Mouse (Mus musculus) skeletal muscle tissue, adult 2 months (tissue): ENCODE results near the gene Apbb1.
A peak's percentile ranks its signal among the peaks of the same experiment; 100 is the strongest.

ENCODE experiments used
- DNase-seq: peaks from one replicate; pipeline ENCODE4 v3.0.0-alpha.2; 2012; ENCODE audit warnings: low read depth, low spot score

Gene Apbb1

DNA sequence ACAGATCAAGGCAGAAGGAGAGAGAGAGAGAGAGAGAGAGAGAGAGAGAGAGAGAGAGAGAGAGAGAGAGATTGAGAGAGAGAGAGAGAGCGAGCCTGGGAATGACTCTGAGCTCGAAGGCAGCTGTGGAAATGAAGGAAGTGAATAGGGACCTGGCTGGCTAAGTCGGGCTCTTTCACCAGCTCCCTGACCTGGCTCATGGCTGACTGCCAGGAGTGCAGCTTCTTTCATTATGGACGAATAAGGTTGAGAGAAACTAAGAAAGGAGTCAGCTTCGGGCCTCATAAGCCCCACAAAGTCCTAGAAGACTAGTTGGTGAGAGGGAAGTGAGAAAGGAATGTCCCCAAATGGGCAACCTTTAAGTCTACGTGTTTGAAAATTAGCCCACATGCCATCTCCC lies 61.3 kb downstream of the Apbb1 start:
- DNase-seq, result no peak

DNA sequence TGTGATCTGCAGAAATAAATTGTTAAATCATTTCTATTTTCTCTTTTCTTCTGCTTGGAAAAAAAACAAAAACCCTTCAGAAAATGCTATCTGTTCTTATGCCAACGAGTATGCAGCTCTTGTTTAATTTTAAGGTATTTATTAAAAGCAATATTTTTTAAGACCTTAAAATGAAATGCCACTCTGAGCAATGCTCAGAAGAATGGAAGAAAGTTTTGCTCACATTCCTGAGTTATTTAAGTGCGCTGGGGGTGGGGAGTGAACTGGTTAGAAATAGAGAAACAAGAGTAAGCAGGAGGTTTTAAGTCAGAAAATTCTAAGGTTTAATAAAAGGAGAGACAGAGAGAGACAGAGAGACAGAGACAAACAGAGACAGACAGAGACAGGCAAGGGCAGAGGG lies 61.7 kb downstream of the Apbb1 start:
- no peak for DNase-seq

DNA sequence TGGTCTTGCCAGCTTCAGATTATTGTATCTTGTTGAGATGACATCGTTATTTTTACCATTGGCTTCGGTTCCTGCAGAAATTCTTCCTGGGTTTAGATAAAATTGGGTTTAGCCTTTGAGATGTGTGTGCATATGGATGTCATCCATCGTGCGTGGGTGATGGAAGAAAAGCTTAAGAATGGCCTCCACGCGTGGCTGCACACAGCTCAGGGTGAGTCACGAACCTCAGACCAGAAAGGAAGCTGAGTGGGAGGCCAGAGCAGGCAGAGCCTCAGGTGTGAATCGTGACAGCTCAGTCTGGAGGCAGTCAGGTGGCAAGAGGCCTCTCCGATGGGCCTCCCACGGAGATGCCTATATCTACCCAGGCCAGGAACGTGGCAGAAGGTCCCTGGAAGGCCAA lies 62.1 kb downstream of the Apbb1 start:
- no peak for DNase-seq

DNA sequence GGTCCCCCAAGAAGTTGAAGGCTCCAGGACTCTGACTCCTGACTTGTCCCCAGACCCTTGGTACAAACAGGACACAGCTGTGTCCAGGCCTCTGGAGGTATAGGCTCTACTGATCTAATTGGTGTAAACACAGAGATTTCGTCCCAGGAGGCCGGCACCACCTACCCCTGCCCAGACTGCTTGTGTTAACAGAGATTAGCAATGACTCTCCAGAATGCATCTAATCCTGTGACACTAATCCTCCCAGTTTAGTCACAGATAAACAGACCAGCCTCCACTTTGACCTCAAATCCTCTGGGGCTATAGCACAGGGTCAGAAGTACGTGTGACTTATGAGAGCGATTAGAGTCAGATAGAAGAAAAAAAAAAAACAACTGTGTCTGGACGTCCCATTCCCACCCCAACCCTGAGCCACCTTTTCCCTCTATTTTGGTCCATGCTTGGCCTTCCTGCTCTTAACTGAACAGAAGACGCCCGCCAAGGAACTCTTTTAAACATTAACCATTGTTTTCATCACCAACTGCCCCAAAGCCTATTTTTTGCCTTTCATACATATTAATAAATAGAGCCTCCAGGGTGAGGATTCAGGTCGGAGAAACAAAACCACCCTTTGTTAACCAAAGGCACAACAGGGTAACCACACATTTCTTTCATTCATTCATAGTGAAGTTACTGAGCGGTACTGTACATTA lies 64.6 kb downstream of the Apbb1 start:
- DNase-seq, result no peak

DNA sequence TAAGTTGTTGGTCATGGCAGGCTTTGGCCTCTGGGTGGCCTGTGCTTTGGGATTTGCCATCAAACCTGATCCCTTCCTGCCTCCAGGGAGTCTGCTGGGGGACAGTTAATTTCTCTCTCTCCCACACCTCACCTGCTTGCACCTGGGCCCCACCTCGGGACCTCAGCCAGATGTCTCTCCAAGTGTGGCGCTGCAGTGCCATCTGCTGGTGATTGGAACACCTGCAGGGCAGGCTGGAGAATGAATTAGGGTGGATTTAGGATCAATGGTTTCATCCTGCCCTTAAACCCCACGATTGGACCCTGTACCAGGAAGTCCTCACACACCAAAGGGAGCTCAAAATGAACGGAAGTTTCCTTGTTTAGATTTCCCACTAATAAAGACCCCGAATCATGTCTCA lies 66.3 kb downstream of the Apbb1 start:
- DNase-seq, result peak; percentile 13

DNA sequence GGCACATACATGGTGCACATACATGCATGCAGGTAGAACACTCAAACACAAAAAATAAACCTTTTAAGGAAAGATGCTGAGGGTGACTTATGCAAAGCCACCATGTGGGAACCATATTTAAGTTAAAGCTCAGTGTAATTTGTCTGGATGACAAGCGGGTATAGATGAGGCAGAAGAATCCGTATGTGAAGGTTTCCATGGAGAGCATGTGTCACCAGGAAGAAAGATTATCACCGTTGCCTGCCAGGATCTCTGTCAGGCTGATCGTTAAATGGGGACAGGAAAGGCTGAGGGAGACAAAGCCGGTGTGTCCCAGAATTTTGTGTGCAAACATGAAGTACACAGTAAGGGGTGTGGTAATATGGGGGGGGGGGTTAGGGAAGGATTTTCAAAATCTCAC lies 66.9 kb downstream of the Apbb1 start:
- DNase-seq, result no peak

DNA sequence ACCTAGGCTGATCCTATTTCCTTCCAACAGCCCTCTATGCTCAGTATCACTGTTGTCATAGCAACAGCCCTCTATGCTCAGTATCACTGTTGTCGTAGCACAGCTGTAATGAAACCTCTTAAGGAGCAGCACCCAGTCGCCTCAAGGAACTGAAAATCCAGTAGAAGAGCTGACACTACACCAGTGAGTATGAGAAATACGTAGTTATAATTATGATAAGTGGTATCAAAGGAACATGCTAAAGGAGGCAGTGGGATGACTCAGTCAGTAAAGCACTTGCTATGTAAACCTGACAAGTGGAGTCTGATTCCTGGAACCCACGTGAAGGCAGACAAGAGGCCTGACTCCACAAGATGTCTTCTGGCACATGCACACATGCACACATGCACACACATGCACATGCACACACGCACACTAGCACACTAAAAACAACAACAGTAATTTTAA lies 67.6 kb downstream of the Apbb1 start:
- DNase-seq, result no peak

DNA sequence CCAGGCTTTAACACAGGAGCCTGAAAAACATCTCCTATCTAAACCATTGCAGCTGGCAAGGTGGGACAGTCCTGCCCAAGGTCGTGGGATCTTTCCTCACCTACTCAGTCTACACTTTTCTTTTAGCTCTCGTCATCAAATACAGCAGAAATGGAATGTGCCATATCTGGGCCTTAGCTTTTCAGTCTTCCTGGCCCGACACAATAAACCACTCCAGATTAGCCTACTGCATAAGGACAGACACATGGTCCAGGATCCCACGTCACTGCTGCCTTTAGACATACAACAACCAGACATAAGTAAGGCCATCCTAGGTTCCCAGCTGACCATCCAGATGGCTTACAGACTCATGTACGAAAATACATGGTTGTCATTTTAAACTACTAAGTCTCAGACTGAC lies 71.3 kb downstream of the Apbb1 start:
- no peak for DNase-seq
